Mouse (Mus musculus) midbrain, embryonic 10.5 days (tissue): ENCODE results near the gene Tapbpl. TPM values are rescaled to one million over a fixed set of nuclear protein-coding genes. Genes with fewer than 3 reads are reported as not detected.
A peak's percentile ranks its signal among the peaks of the same experiment; 100 is the strongest.

Experiments
- DNase-seq: peaks from one replicate; pipeline ENCODE4 v3.0.0-alpha.2; 2017; ENCODE audit warnings: low spot score
- H3K27ac ChIP-seq: fragments of 300-500 bp; sonication (generic); replicated peaks from 2 replicates; pipeline ENCODE4 v1.5.1; 2016; ENCODE audit warnings: mild to moderate bottlenecking
- H3K27me3 ChIP-seq: fragments of 300-500 bp; sonication (generic); 2 replicates; pipeline ENCODE4 v1.6.1; 2016; ENCODE audit warnings: low read depth, mild to moderate bottlenecking; ENCODE audit not compliant: poor library complexity, severe bottlenecking
- H3K36me3 ChIP-seq: fragments of 300-500 bp; sonication (generic); 2 replicates; pipeline ENCODE4 v1.6.1; 2016; ENCODE audit warnings: mild to moderate bottlenecking, moderate library complexity
- H3K4me1 ChIP-seq: fragments of 300-500 bp; sonication (generic); 2 replicates; pipeline ENCODE4 v1.6.1; 2016
- H3K4me3 ChIP-seq: fragments of 300-500 bp; sonication (generic); 2 replicates; pipeline ENCODE4 v1.5.1; 2016; ENCODE audit warnings: mild to moderate bottlenecking, moderate library complexity
- H3K9me3 ChIP-seq: fragments of 300-500 bp; sonication (generic); replicated peaks from 2 replicates; pipeline ENCODE4 v1.6.1; 2016; ENCODE audit warnings: mild to moderate bottlenecking
- WGBS: fragments of 180-500 bp; shearing (Covaris S2); methylation state at CpG from one replicate; pipeline ENCODE4 v1.1.7; 2016; 5-methylcytosine and 5-hydroxymethylcytosine counted together
- polyA plus RNA-seq: library from polyadenylated mRNA; unstranded; fragments of >200 nt; fragmentation: Nextera tagmentation; extraction: Ambion mirVana; gene quantifications from 2 replicates; pipeline ENCODE4 v1.2.1, GENCODE M21; 2016

Tapbpl gene
- polyA plus RNA-seq, 1 experiment from 2014 or later, result 1.5 TPM

- 64% methylated on average over 6 of the region's 6 CpGs for WGBS
- H3K4me1 ChIP-seq, result peaks cover 37% of the 10 kb centered on the region
- H3K9me3 ChIP-seq, result no peaks in the 10 kb centered on the region
- H3K4me3 ChIP-seq, result no peak overlapping the region
- no peaks in the 10 kb centered on the region for H3K27me3 ChIP-seq
- DNase-seq, result no peak
- H3K36me3 ChIP-seq, result no peaks in the 10 kb centered on the region
- peak overlapping the region; percentile 34; the same call in 1 of the 2 replicates for H3K27ac ChIP-seq
Observed at GRCm38 (mm10) chr6:125236341-125236740, 4.7 kb upstream of the Tapbpl start.

DNA sequence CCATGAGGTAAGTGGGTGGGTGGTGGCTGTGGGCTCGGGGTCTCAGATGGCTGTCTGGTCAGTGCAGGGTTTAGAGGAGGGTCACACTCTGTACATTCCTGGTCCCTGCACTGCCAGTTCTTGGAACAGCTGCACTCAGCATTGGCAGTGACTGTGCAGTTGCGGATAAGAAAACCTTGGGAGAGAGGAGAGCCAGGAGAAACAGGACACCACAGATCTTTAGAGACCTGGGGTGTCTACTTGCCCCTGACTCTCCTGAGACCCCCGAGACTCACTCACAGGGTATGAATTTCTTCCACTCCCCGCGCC, 2.8 kb upstream of the Tapbpl start:
- H3K27me3 ChIP-seq, result no peaks in the 10 kb centered on the region
- WGBS, result 79% methylated on average over 5 of the region's 5 CpGs

GRCm38 (mm10) chr6:125233816-125234519, 2.3 kb upstream of the Tapbpl start:
- Histone ChIP-seq H3K27ac (no peak overlapping the region; the same call in 1 of the 2 replicates), H3K27me3 (no peaks in the 10 kb centered on the region), H3K9me3 (no peaks in the 10 kb centered on the region), H3K4me1 (peaks cover 46% of the 10 kb centered on the region), H3K36me3 (no peaks in the 10 kb centered on the region), H3K4me3 (no peak overlapping the region)
- 65% methylated on average over 7 of the region's 7 CpGs for WGBS
- DNase-seq, result no peak

More for the DNA sequence above, 2.8 kb upstream of the Tapbpl start:
- peaks cover 46% of the 10 kb centered on the region for H3K4me1 ChIP-seq
- H3K36me3 ChIP-seq, result no peaks in the 10 kb centered on the region
- no peak for DNase-seq
- H3K4me3 ChIP-seq, result no peak overlapping the region
- no peak overlapping the region for H3K27ac ChIP-seq
- no peaks in the 10 kb centered on the region for H3K9me3 ChIP-seq

- no peak overlapping the region for H3K4me3 ChIP-seq
- peaks cover 46% of the 10 kb centered on the region for H3K4me1 ChIP-seq
- H3K27ac ChIP-seq, result no peak overlapping the region
- DNase-seq, result no peak
- H3K9me3 ChIP-seq, result no peaks in the 10 kb centered on the region
- WGBS, result 86% methylated on average over 6 of the region's 6 CpGs
- no peaks in the 10 kb centered on the region for H3K36me3 ChIP-seq
- H3K27me3 ChIP-seq, result no peaks in the 10 kb centered on the region
Observed at GRCm38 (mm10) chr6:125232516-125232915, 856 bp upstream of the Tapbpl start.

- Histone ChIP-seq H3K27ac (0 out of 2 replicates have a peak overlapping the region, but pooled peaks have one; percentile 81), H3K9me3 (no peaks in the 10 kb centered on the region), H3K36me3 (no peaks in the 10 kb centered on the region), H3K4me3 (peak overlapping the region; percentile 59), H3K4me1 (peaks cover 46% of the 10 kb centered on the region), H3K27me3 (no peaks in the 10 kb centered on the region)
- DNase-seq, result no peak
- 69% methylated on average over 4 of the region's 4 CpGs for WGBS
Observed at GRCm38 (mm10) chr6:125232045-125232437, 381 bp upstream of the Tapbpl start.

DNA sequence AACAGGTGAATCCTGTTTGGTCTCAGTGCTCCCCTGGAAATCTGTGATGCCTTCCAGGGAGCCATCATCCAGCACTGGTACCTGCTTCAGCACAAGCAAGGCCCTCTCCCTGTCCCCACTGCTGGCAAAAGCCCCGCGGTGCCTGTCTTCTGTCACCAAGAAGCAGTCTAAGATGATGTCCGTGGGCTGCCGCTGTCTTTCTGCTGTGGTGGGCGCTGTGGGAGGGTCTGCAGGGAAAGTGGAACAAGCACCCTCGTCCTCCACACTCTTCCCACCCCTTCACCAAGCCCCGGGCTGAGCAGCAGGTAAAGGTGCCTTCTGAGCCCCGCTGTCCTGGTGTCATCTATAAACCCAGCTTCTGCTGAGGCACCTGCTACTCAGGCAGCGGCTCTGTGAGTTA, 1.1 kb downstream of the Tapbpl start:
- Histone ChIP-seq H3K4me3 (no peak overlapping the region), H3K27me3 (no peaks in the 10 kb centered on the region), H3K4me1 (peaks cover 37% of the 10 kb centered on the region), H3K27ac (peak overlapping the region; percentile 47; the same call in 1 of the 2 replicates), H3K36me3 (no peaks in the 10 kb centered on the region), H3K9me3 (no peaks in the 10 kb centered on the region)
- 69% methylated on average over 9 of the region's 9 CpGs for WGBS
- no peak for DNase-seq

- Histone ChIP-seq H3K27me3 (no peaks in the 10 kb centered on the region), H3K4me3 (no peak overlapping the region), H3K4me1 (peaks cover 2% of the 10 kb centered on the region), H3K9me3 (no peaks in the 10 kb centered on the region), H3K27ac (no peak overlapping the region), H3K36me3 (0 out of 2 replicates have a peak, but pooled peaks cover 5% of the 10 kb centered on the region)
- DNase-seq, result no peak
- 77% methylated on average over 5 of the region's 5 CpGs for WGBS
Observed at GRCm38 (mm10) chr6:125225518-125226115, 6.0 kb downstream of the Tapbpl start.

GRCm38 (mm10) chr6:125222577-125222976, 9.1 kb downstream of the Tapbpl start:
- no peaks in the 10 kb centered on the region for H3K27me3 ChIP-seq
- 0 out of 2 replicates have a peak, but pooled peaks cover 2% of the 10 kb centered on the region for H3K4me1 ChIP-seq
- no peak overlapping the region for H3K4me3 ChIP-seq
- WGBS, result 88% methylated on average over 3 of the region's 3 CpGs
- H3K27ac ChIP-seq, result no peak overlapping the region
- no peaks in the 10 kb centered on the region for H3K9me3 ChIP-seq
- H3K36me3 ChIP-seq, result peaks cover 11% of the 10 kb centered on the region; the same call in 1 of the 2 replicates
- no peak for DNase-seq

GRCm38 (mm10) chr6:125222146-125222545, 9.5 kb downstream of the Tapbpl start:
- Histone ChIP-seq H3K27me3 (no peaks in the 10 kb centered on the region), H3K27ac (no peak overlapping the region), H3K4me3 (no peak overlapping the region), H3K9me3 (no peaks in the 10 kb centered on the region), H3K36me3 (peaks cover 11% of the 10 kb centered on the region; the same call in 1 of the 2 replicates), H3K4me1 (0 out of 2 replicates have a peak, but pooled peaks cover 2% of the 10 kb centered on the region)
- 71% methylated on average over 2 of the region's 2 CpGs for WGBS
- no peak for DNase-seq

GRCm38 (mm10) chr6:125221115-125221745, 10.4 kb downstream of the Tapbpl start:
- DNase-seq, result no peak
- Histone ChIP-seq H3K27ac (no peak overlapping the region), H3K36me3 (peaks cover 11% of the 10 kb centered on the region; the same call in 1 of the 2 replicates), H3K27me3 (peaks cover 8% of the 10 kb centered on the region), H3K4me3 (no peak overlapping the region), H3K9me3 (no peaks in the 10 kb centered on the region), H3K4me1 (peaks cover 7% of the 10 kb centered on the region)
- 93% methylated on average over 20 of the region's 20 CpGs for WGBS

DNA sequence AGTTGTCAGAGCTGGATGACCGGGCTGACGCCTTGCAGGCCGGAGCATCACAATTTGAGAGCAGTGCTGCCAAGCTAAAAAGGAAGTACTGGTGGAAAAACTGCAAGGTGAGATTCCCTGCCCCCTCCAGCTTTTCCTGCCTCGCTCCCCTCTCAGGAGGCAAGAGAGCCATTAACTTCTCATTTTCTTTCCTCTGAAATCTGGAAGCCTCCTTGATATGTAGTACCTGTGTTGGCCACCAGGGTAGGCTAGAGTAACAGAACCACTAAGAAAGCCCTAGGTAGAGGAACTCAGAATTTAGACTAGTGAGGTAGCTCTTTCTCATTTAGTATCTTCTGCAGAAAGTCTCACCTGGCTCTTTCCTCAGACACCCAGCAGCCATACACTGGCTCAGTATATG, 12.7 kb downstream of the Tapbpl start:
- H3K4me1 ChIP-seq, result peaks cover 16% of the 10 kb centered on the region
- 86% methylated on average over 4 of the region's 4 CpGs for WGBS
- peaks cover 11% of the 10 kb centered on the region for H3K27me3 ChIP-seq
- no peaks in the 10 kb centered on the region for H3K9me3 ChIP-seq
- H3K4me3 ChIP-seq, result no peak overlapping the region
- DNase-seq, result peak; percentile 30
- peaks cover 11% of the 10 kb centered on the region; the same call in 1 of the 2 replicates for H3K36me3 ChIP-seq
- no peak overlapping the region for H3K27ac ChIP-seq

GRCm38 (mm10) chr6:125217899-125218298, 13.8 kb downstream of the Tapbpl start:
- no peak overlapping the region for H3K27ac ChIP-seq
- peaks cover 7% of the 10 kb centered on the region; the same call in 1 of the 2 replicates for H3K36me3 ChIP-seq
- H3K27me3 ChIP-seq, result peaks cover 20% of the 10 kb centered on the region
- no peak overlapping the region for H3K4me3 ChIP-seq
- DNase-seq, result no peak
- H3K4me1 ChIP-seq, result peaks cover 16% of the 10 kb centered on the region
- 92% methylated on average over 11 of the region's 11 CpGs for WGBS
- H3K9me3 ChIP-seq, result no peaks in the 10 kb centered on the region

DNA sequence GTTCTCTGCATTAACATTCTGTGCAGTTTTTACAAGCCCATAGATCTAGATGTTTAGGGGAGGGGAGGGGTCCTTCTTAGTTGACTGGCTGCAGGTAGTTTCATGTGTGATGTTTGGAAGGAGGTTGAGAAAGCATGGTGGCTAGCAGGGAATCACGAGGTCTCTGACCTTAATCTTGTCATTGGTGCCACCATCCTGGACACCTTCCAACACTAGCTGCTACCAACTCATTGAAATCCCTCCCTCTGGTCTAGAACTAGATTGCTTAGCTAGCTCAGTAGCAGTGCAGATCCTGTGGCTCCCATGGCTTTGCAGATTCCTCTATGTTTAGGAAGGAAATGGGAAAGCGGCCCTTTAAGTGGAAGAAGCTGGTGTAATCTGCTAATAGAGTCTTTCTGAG, 14.8 kb downstream of the Tapbpl start:
- peaks cover 7% of the 10 kb centered on the region; the same call in 1 of the 2 replicates for H3K36me3 ChIP-seq
- H3K4me1 ChIP-seq, result peaks cover 16% of the 10 kb centered on the region
- H3K27ac ChIP-seq, result no peak overlapping the region
- WGBS, result 80% methylated on average over 2 of the region's 2 CpGs
- no peak overlapping the region for H3K4me3 ChIP-seq
- H3K9me3 ChIP-seq, result no peaks in the 10 kb centered on the region
- H3K27me3 ChIP-seq, result peaks cover 24% of the 10 kb centered on the region
- DNase-seq, result no peak
